Mouse (Mus musculus) heart, adult 11 months (tissue): Measurements from ENCODE around the gene Ankrd12.

Experiments
- DNase-seq: peaks from one replicate; pipeline ENCODE4 v3.0.0; 2022

Gene Ankrd12

DNA sequence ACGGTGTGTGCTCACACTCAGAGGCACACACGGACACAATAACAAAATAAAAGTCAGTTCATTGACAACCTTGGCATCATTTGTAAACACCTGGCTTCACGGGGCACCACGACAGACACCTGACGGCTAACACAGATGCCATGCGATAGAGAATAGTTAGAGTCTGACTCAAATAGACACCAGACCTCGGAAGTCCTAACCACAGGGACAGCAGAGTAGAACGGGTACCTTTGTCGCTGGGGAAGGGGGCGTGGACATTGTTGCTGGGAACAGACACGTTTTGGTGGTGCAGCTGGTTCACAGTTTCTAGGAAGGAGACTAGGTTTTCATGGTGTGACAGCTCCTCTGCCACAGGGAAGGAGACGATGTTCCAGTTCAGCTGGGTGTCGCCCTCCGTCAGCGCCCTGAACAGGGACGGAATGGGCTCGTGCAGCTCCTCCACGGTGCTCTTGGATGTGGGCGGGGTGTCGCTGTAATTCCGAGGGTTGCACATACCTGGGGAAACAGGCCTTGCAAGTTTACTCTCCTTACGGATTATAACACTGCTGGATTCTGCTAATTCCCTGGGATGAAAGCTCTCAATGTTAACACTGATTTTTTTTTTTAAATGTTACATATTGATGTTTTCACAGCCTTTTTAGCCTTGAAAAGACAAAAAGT lies 147.4 kb downstream of the Ankrd12 start:
- no peak for DNase-seq

DNA sequence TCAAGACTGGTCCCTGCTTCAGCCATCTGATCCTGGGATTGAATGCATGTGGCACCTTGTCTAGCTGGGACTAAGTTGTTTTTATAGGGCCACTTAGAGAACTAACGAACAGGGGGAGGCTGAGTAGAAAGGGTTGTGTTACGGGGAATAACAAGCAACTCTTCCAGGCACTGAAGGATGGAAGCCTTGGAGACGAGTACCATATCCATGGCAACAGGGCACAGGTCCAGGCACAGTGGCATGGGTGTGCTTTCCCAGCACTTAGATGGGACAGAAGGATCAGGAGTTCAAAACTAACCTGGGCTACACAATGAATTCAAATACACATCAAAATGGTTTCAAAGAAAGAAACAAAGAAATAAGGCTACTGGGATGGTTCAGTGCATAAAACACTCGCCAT lies 149.8 kb downstream of the Ankrd12 start:
- no peak for DNase-seq

DNA sequence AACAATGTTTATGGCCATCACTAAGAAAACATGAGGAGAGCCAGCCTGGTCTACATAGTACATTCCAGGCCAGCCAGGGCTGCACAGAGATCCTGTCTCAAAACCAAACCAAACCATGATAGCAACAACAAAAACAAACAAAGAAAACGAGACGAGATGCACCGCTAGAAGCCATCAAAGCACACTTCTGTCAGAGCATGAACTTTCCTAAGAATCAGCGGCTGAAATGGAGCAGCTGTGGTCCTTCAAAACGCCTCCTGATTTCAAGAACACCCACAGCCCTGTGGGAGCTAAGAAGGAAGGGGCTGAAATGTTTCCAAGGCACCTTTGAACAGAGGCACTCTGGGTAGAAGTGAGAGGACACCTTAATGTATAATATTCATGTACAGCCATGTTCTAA lies 152.7 kb downstream of the Ankrd12 start:
- no peak for DNase-seq

GRCm38 (mm10) chr17:65921975-65922374 lies 154.9 kb downstream of the Ankrd12 start:
- peak; percentile 75 for DNase-seq

GRCm38 (mm10) chr17:65919235-65919634 lies 157.7 kb downstream of the Ankrd12 start:
- DNase-seq, result no peak

- peak; percentile 99 for DNase-seq
Observed at GRCm38 (mm10) chr17:65916135-65916668, 160.7 kb downstream of the Ankrd12 start.
